Mouse (Mus musculus): ENCODE data around the gene Elovl5.

GRCm38 (mm10) chr9:77953053-77953452 lies 35.9 kb downstream of the Elovl5 start:
- TF ChIP-seq EP300 (IDR thresholded peaks at IDR 0.05; ENCODE audit: insufficient read depth, low read depth, low read length), result no peak
- TF ChIP-seq CTCF (IDR thresholded peaks at IDR 0.05; ENCODE audit: low read depth, low read length), result no peak

All from ES-Bruce4 (cell line).